Mouse (Mus musculus): ENCODE results near the gene Tnfrsf14. TPM values are rescaled to one million over a fixed set of nuclear protein-coding genes. Genes with fewer than 3 reads are reported as not detected.

The Tnfrsf14 gene
- total and polyA plus RNA-seq, 2 experiments from 2014 or later, result 0.29 to 0.52 TPM

- peaks cover 8% of the 10 kb centered on the region; the same call in 1 of the 2 replicates for H3K4me1 ChIP-seq (ENCODE audit: insufficient read depth, low read length)
- H3K9me3 ChIP-seq (ENCODE audit: low read length), result no peaks in the 10 kb centered on the region
- DNase-seq (ENCODE audit: low spot score) (no peak), ATAC-seq (no peak)
- no peaks in the 10 kb centered on the region for H3K36me3 ChIP-seq (ENCODE audit: insufficient read depth, low read length)
- H3K27ac ChIP-seq, result no peak overlapping the region
- no peak overlapping the region for H3K9ac ChIP-seq (replicated peaks; ENCODE audit: low read length)
- no peaks in the 10 kb centered on the region for H3K27me3 ChIP-seq (ENCODE audit: insufficient read depth, low read length)
- TF ChIP-seq CTCF (IDR thresholded peaks at IDR 0.05; ENCODE audit: low read depth), result no peak
- WGBS, result 99% methylated on average over 2 of the region's 2 CpGs
- H3K4me3 ChIP-seq (ENCODE audit: low read length), result no peak overlapping the region
- H3K4me2 ChIP-seq (ENCODE audit: low read depth, low read length), result no peak overlapping the region
These were observed 6.4 kb upstream of the Tnfrsf14 start for GRCm38 (mm10) chr4:154934800-154935199.

GRCm38 (mm10) chr4:154933306-154933907 lies 5.0 kb upstream of the Tnfrsf14 start:
- no peak overlapping the region for H3K4me3 ChIP-seq (ENCODE audit: low read length)
- no peak for TF ChIP-seq CTCF (IDR thresholded peaks at IDR 0.05; ENCODE audit: low read depth)
- no peaks in the 10 kb centered on the region for H3K36me3 ChIP-seq (ENCODE audit: insufficient read depth, low read length)
- peaks cover 8% of the 10 kb centered on the region; the same call in 1 of the 2 replicates for H3K4me1 ChIP-seq (ENCODE audit: insufficient read depth, low read length)
- H3K9me3 ChIP-seq (ENCODE audit: low read length), result no peaks in the 10 kb centered on the region
- no peaks in the 10 kb centered on the region for H3K27me3 ChIP-seq (ENCODE audit: insufficient read depth, low read length)
- ATAC-seq (no peak), DNase-seq (ENCODE audit: low spot score) (no peak)
- no peak overlapping the region for H3K27ac ChIP-seq
- no peak overlapping the region for H3K9ac ChIP-seq (replicated peaks; ENCODE audit: low read length)
- 57% methylated on average over 13 of the region's 13 CpGs for WGBS
- H3K4me2 ChIP-seq (ENCODE audit: low read depth, low read length), result no peak overlapping the region

GRCm38 (mm10) chr4:154929088-154929660 lies 811 bp upstream of the Tnfrsf14 start:
- no peaks in the 10 kb centered on the region for H3K9me3 ChIP-seq (ENCODE audit: low read length)
- no peaks in the 10 kb centered on the region for H3K36me3 ChIP-seq (ENCODE audit: insufficient read depth, low read length)
- WGBS, result 80% methylated on average over 12 of the region's 12 CpGs
- 0 out of 2 replicates have a peak, but pooled peaks cover 5% of the 10 kb centered on the region for H3K4me1 ChIP-seq (ENCODE audit: insufficient read depth, low read length)
- DNase-seq (ENCODE audit: low spot score), result no peak
- no peaks in the 10 kb centered on the region for H3K27me3 ChIP-seq (ENCODE audit: insufficient read depth, low read length)
- no peak for TF ChIP-seq CTCF (IDR thresholded peaks at IDR 0.05; ENCODE audit: low read depth)
- no peak overlapping the region for H3K4me3 ChIP-seq (ENCODE audit: low read length)
- H3K4me2 ChIP-seq (ENCODE audit: low read depth, low read length), result no peak overlapping the region
- no peak overlapping the region for H3K27ac ChIP-seq
- no peak for ATAC-seq
- H3K9ac ChIP-seq (replicated peaks; ENCODE audit: low read length), result no peak overlapping the region

- no peak overlapping the region for H3K4me3 ChIP-seq (ENCODE audit: low read length)
- no peak overlapping the region for H3K9ac ChIP-seq (replicated peaks; ENCODE audit: low read length)
- TF ChIP-seq CTCF (IDR thresholded peaks at IDR 0.05; ENCODE audit: low read depth), result no peak
- no peaks in the 10 kb centered on the region for H3K27me3 ChIP-seq (ENCODE audit: insufficient read depth, low read length)
- H3K9me3 ChIP-seq (ENCODE audit: low read length), result no peaks in the 10 kb centered on the region
- no peaks in the 10 kb centered on the region for H3K36me3 ChIP-seq (ENCODE audit: insufficient read depth, low read length)
- ATAC-seq (no peak), DNase-seq (ENCODE audit: low spot score) (no peak)
- H3K4me1 ChIP-seq (ENCODE audit: insufficient read depth, low read length), result no peaks in the 10 kb centered on the region
- H3K4me2 ChIP-seq (ENCODE audit: low read depth, low read length), result no peak overlapping the region
- no peak overlapping the region for H3K27ac ChIP-seq
- WGBS, result 76% methylated on average over 5 of the region's 5 CpGs
These were observed 445 bp downstream of the Tnfrsf14 start for GRCm38 (mm10) chr4:154927899-154928337.

GRCm38 (mm10) chr4:154926969-154927898 lies 1.1 kb downstream of the Tnfrsf14 start:
- 68% methylated on average over 9 of the region's 9 CpGs for WGBS
- ATAC-seq (no peak), DNase-seq (ENCODE audit: low spot score) (no peak)
- Histone ChIP-seq H3K4me3 (ENCODE audit: low read length) (no peak overlapping the region), H3K4me2 (ENCODE audit: low read depth, low read length) (no peak overlapping the region), H3K4me1 (ENCODE audit: insufficient read depth, low read length) (no peaks in the 10 kb centered on the region), H3K9me3 (ENCODE audit: low read length) (no peaks in the 10 kb centered on the region), H3K36me3 (ENCODE audit: insufficient read depth, low read length) (no peaks in the 10 kb centered on the region), H3K9ac (replicated peaks; ENCODE audit: low read length) (no peak overlapping the region), H3K27me3 (ENCODE audit: insufficient read depth, low read length) (no peaks in the 10 kb centered on the region), H3K27ac (no peak overlapping the region)
- no peak for TF ChIP-seq CTCF (IDR thresholded peaks at IDR 0.05; ENCODE audit: low read depth)

- H3K9ac ChIP-seq (replicated peaks; ENCODE audit: low read length), result no peak overlapping the region
- H3K4me2 ChIP-seq (ENCODE audit: low read depth, low read length), result no peak overlapping the region
- no peaks in the 10 kb centered on the region for H3K9me3 ChIP-seq (ENCODE audit: low read length)
- DNase-seq (ENCODE audit: low spot score) (no peak), ATAC-seq (no peak)
- no peak overlapping the region for H3K4me3 ChIP-seq (ENCODE audit: low read length)
- H3K4me1 ChIP-seq (ENCODE audit: insufficient read depth, low read length), result no peaks in the 10 kb centered on the region
- no peaks in the 10 kb centered on the region for H3K36me3 ChIP-seq (ENCODE audit: insufficient read depth, low read length)
- WGBS, result 57% methylated on average over 4 of the region's 4 CpGs
- no peaks in the 10 kb centered on the region for H3K27me3 ChIP-seq (ENCODE audit: insufficient read depth, low read length)
- H3K27ac ChIP-seq, result no peak overlapping the region
- peak; percentile 36 for TF ChIP-seq CTCF (IDR thresholded peaks at IDR 0.05; ENCODE audit: low read depth)
These were observed 3.0 kb downstream of the Tnfrsf14 start for GRCm38 (mm10) chr4:154925413-154925812.

Measured in hindbrain, postnatal 0 days (tissue).